Mouse (Mus musculus) right cerebral cortex, adult 18-20 months (tissue): Measurements from ENCODE around the gene Ascl2.
A peak's percentile ranks its signal among the peaks of the same experiment; 100 is the strongest.

Experiments
- DNase-seq: peaks from one replicate; pipeline ENCODE4 v3.0.0; 2022; ENCODE audit warnings: mixed read lengths

Ascl2 gene

DNA sequence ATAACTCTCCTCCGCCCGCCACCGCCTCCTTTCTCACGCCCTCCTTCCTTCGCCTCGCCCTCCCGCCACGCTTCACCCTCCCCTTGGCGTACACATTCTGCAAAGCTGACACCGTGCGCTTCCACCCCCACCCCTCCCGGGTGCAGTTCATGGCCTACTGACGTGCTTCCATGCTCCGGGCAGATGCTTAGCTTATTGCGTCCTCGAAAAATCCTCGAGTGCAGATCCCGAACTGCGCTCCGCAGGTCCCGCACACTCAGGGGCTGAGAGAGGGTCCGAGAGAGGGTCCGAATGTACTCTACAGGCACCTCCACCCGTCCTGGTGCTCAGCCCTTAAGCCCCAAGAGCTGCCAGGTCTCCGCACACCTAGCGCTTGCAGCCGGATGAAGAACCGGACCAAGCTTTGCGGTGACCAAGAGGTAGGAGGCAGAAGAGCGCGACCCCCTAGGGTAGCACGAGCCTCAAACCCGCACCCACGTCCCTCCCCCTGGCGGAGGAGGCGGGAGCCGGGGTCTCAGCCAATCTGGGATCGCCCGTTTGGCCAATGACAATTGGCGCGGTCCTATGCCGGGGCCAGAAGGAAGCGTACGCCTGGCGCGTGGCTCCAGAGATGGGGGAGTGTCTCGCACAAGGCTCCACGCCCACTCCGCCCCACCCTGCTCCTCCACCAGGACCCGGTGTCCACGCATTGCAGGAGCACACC, at the start of gene Ascl2:
TSS of gene Ascl2 (minus strand) at position 456 of the 703 bp plus-strand sequence.
- DNase-seq, result peak; percentile 2

DNA sequence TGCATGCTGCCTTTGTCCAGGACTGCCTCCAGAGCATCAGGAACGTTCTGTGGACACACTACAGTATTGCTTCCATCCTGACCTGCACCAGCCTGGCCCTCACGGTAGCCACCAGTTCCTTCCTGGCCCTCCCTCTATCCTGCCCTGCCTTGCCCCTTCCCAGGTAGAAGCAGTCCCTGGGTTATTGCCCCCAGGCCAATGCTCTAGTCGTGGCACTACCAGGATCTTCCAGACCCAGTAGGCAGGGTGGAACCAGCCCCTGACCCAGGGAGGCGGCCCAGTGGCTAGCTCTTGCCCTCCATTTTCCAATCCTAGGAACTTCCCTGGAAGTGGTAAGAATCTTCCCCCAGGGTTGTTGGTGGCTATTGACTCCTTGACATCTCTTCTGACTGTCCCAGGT, 48.1 kb upstream of the Ascl2 start:
- DNase-seq, result no peak

DNA sequence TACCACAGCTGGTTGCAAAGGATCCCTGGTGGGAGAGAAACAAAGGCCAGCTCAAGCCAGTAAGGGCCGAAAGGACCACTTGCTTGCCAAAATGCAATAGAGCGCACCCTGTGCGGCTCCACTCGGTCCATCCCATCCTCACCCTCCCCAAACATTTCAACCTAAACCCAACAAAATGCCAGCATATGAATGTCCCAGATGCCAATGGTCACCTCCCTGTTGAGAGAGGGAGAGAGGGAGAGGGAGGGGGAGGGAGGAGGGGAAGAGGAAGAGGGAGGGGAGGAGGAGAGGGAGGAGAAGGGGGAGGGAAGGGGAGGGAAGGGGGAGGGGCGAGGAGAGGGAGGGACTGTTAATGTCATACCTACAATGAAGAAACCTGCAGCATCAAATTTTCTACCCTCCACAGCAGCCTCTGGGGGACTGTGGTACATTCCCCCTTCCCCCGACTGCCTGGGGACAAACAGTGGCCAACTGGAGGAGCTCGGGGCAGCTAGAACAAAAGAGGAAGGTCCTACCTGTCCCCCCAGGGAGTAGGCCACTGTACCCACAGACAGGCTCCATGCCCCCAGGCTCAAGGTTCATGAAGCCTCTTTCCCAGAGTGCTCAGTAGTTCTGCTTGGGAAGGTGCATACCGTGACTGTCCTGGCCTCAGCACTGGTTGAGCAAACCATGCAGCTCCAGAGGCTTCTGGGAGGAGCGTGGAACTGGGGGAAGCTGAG, 47.5 kb upstream of the Ascl2 start:
- no peak for DNase-seq

DNA sequence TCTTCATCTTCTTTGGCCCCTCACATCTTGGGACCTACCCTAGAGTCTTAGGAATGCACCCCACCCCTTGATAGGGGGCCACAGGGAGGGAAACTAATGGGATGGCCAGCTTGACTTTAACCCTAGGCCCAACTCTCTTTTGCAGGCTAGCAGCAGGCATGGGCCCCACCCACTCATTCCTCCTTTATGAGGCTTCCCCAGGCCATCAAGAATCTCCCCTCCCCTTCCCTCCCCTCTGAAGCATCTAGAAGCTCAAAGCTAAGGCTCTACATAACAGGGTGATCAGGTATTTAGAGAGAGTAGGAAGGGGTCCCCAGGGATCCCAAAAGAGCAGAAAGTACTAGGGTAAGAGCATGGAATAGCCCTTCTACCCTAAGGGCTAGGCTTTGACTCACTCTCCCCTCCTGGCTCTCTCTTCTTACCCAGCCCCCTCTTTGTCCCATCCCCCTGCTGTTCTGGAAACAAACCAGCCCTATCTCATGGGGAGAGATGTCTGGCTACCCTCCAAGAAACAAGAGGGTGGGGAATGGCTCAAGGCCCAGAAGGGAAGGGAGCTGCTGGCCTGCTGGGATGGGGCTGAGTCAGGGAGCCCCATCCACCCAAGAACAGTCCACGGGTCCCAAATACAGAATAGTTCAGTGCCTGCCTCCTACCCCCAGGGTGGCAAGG, 46.8 kb upstream of the Ascl2 start:
- peak; percentile 64 for DNase-seq

DNA sequence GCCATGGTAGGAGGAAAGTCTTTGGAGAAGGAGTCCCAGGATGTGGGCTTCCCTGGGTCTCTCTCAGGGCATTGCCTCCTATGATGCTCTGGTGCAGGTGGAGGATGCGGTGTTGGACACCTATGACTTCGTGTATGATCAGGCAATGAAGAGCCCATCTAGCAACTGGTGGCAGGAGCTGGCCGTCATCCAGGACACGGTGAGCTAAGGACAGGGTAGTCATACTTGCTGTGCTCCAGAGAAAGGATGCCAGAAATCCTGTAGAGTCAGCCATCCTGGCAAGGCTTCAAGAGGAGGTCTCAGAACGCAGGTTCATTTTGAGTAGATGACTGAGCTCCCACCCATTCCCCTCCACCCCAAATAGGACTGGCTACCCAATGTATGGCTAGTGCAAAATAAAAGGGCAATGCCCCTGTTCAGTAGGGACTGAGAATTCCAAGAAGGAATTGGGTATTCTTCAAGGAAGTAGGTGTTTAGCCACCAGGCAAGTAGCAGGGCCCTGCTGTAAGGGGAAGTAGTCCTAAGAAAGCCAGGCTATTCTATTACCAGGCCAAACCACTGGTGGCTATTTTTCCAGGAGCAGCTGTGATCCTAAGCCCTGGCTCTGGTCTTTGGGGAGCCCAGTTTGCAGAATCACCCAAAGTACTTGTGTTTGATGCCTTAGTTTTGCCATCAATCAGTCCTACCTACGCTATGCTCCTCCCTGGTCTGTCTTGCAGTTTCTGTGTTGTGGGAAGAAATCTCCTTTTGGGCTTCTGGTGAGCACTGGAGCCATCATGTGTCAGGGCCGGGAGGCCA, 46.0 kb upstream of the Ascl2 start:
- DNase-seq, result no peak

DNA sequence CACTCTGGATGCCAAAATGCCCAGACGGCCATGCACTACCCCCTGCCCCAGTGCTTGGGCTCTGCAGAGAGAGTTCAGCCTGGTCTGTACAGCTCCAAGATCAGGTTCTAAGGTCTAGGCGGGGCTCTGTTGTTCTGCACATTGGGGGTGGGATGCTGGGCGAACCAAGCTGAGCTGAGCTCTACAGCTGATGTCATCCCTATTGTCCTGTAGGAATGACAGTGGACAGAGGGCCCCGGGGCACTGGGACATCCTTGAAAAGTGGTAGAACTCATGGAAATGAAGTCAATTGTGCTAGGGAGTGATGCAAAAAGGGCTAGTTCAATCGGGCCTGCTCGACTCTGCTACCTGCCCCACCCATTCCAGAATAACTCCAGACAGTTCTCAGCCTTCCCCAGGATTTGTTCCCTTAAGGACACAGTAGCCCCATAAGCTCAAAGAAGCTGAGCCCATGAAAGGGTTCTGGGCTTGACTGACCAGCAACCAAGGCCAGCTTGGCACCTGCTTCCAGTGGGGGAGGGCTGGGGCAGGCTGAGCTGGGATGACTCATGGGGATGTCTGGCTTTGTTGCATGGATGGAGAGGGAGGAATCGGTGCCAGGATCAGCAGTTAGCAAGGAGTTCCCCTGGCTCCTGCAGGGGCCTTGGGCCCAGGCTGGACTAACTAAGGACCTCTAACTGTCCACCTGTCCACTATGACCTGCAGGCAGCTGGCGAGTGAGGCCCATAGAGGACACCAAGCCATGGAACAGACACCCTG, 44.5 kb upstream of the Ascl2 start:
- peak; percentile 70 for DNase-seq

DNA sequence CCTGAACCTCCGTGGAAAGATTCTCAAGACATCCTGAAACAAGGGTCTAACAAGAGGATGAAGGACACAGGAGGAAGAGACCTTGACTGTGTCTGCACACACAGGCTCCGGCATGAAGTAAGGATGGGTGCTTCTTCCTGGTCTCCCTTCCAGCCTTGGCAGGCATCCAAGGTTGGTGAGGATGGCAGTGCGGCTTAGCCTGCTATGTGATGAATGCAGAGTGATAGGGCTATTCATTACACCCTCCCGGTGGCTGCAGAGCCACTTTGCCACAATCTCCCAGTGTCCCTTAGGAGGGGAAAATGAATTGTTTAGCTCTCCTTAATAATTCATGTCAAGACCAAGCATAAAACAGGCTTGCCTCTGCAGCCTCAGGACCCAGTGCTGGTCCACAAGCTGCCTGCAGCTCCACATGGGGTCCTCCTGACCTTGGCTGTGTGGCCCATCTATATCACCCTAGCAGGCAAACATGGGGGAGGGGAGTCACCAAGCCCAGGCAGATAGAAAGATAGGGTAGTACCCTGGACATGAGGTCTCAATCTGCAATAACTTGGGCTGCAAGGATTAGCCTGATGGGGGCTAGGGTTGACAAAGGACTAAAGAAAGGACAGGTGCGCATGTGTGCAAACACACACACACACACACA, 43.3 kb upstream of the Ascl2 start:
- DNase-seq, result no peak

DNA sequence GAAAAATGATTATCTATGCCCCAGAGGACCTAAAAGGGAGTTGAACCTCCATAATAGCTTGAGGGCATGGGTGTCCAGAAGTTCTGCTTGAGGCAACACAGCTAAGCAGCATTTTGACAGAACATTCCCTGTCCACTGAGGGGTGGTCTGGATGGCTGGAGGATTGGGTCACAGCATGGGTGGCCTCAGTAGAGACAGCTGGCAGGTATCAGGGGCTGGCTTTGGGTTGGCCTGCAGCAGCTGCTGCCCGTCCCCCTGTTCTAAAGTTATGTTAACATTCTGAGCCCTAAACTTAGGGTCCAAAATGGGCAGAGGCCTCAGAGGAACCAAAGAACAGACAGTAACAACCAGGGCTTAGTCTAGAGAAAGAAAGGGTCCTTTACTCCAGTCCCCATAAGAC, 42.2 kb upstream of the Ascl2 start:
- no peak for DNase-seq

DNA sequence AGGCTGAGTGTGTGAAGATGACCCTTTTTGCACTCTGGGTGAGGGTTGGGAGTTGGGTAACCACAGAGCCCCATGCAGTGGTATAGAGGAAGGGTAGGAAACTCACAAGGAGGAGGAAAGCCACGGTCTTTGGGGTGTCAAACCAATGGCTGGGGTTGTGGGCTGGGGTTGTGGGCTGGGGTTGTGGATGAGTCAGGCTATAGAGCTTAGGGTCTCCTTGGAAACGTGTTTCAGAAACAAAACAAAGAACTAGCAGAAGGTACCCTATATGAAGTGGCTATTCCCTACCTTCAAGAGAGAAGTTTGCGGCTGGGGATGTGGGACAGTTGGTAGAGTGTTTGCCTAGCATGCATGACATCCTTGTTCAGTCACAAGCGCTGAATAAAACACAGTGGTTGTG, 40.9 kb upstream of the Ascl2 start:
- no peak for DNase-seq

DNA sequence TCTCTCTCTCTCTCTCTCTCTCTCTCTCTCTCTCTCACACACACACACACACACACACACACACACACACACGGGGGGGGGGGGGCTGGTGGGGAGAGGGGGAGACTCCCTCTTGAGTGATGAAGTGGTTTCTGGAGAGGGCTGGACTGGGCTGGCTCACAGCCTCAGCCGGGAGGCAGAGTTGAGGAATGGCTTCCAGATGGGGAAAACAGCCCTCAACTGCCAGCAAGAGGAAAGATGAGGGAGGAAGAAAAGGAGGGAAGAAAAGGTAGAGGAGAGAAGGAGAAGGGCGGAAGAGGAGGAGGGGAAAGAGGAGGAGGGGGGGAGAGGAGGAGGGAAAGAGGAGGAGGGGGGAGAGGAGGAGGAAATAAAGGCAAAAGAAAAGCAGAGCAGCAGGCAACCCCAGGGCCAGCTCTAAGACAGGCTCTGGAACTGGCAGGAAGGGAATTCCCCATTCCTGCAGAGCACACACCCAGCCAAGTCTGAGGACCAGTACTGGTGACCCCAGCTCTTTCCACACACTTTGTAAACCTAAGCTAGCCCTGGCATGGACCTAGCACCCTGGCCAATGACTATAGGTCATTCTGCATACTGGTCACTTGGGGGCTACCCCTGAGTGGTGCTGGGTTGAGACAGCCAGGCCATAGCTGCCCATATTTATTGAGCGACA, 40.1 kb upstream of the Ascl2 start:
- no peak for DNase-seq

DNA sequence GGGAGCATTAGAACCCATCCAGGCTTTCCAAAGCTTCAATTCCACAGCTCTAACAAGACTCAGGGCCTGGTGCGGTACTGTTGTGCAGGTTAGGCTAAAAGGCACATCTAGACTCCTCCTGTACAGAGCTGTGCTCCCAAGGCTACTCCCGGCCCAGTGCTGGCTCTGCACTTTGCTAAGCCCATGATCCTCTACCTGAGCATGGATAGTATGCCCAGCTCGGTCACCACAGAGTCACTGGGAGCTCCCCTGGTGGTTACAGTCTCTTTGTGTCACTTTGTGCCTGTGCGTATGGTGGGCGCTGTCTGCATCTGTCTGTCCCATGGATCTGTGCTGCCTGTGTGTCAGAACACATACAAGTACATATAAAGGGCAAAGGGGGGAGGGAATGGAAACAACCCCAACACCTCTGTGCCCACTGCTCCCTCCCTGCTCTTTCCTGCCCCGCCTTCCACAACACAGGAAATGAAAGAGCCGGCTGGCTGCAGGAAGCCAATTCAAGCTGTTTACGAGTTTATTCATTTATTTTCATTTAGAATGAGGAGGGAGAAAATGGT, 39.4 kb upstream of the Ascl2 start:
- no peak for DNase-seq

DNA sequence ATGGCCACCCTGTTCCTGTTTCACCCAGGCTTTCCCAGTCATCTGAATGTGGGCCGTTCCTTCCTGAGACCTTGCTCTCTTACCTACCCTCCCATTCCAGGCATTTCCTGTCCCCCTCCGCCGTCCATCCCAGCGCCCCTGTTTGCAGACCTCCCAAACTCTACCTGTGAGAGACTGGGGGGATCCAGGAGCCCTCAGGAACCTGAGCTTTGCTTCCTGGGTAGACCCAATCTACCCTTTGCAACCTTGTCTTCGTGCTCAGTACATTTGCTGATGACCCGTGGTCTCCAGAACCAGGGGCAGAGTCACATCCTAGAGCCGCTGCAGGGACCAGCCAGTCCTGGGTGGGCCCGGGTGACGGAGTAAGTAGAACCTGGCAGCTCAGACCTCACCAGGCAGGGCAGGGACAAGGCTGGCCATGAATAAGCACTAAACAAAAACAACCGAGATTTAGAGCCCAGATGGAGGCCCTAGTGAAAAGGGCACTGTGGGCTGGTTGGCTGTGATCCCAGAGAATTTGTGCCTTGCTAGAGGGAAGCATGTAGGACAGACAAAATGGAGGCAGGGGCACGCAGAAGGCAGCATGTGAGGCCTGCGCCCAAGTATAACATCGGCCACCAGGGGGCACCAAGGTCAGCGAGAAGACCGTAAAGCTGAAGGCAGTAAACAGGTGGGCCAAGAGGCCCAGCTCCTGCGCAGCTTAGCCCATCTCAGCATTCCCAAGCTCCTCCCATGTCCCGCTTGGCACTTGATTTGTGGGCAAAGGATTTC, 38.7 kb upstream of the Ascl2 start:
- DNase-seq, result peak; percentile 88

DNA sequence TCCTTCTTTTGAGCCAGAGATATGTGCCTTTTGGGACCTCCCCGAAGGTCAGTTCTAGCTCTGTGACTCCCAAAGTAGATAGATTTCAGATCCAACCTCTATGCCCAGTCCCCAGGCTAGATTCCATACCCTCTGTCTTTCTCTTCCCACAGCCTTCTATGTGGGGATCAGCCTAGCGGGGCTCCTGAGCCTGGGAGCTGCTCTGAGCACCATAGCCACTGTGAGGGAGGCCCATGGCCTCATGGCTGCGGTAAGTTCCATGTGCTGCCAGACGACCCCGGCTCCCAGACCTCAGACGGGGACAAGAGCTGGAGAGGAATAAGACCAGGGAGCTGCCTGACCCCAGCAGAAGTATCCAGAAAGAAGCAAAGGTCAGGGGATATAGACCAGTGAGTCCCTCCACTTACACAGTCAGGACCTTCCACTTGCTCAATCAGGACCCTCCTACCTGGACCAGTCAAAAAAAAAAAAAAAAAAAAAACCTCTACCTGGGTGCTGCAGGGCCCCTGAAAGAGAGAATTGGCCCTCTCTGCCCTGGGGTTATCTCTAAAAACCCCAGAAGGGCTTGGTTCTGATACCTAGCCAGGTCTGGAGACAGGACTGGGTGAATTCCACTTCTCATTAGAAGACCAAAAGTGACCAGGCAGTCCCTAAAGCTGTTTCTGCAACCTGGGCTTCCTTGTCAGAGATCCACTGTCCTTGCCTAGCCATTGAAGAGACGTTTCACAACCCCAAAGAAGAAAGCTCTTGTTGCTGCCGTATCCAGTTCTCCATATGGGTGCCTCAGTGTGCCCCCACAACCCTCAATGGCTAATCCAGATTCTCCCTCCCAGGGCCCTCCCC, 37.9 kb upstream of the Ascl2 start:
- no peak for DNase-seq

DNA sequence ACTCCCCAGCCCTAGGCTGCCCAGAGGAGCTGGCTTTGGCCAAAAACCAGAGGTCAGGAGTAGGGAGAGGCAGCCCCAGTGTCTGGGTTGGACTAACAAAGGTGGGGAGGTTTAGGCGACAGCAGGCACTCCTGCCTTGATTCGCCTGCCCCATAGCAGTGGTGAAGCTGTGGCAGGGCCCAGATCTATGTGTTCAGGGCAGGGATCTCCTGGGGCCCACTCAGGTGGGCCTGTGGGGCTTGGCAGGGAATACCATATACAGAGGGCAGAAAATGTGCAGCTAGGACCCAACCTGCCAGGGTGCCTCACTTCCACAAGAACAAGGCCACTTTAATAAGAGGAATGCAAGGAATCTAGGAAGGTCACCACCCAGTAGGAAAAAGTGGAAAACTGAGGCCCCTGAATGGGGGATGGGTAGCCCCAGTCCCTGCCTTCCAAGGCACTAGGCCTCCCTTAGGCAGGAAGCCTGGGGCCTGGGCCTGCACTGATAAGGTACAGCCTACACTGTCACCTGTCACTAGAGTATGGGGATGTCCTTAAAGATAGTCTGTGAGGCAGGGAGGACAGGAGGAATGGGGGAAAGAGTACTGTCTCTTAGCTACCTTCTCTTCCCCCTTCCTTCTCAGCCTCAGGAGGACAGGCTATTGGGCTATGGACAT, 37.2 kb upstream of the Ascl2 start:
- no peak for DNase-seq

DNA sequence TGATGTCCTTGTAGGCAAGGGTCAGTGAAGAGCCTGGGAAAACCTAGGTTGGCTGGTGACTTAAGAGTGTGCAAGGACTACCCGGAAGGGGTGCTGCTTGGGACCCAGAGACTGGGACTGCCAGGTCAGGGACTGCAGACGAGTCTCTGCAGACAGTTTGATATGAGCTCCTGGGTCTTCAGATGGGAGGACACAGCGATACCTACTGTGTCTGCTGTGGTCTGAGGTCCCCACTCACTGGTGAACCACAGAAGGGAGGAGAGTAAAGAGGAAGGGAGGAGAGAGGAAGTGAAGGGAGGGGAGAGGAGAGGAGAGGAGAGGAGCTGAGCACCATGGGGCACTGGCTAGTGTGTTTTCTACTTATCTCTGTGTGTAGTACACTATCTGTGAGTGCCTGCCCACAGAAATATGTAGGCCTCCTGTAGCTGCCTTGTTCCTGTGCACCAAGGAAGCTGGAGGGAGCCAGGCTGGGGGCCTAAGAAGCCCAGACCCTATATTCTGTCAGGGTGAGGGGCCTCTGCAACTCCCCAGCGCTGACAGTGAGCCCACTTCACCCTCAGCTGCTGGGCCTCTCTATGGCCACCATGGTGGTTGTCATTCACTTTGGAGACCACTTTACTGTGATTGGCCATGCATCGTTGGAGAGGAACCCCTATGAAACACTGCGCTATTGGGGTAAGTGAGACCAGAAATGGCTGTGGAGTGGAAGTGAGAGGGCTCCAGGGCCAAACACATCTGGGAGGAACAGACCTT, 36.5 kb upstream of the Ascl2 start:
- no peak for DNase-seq

DNA sequence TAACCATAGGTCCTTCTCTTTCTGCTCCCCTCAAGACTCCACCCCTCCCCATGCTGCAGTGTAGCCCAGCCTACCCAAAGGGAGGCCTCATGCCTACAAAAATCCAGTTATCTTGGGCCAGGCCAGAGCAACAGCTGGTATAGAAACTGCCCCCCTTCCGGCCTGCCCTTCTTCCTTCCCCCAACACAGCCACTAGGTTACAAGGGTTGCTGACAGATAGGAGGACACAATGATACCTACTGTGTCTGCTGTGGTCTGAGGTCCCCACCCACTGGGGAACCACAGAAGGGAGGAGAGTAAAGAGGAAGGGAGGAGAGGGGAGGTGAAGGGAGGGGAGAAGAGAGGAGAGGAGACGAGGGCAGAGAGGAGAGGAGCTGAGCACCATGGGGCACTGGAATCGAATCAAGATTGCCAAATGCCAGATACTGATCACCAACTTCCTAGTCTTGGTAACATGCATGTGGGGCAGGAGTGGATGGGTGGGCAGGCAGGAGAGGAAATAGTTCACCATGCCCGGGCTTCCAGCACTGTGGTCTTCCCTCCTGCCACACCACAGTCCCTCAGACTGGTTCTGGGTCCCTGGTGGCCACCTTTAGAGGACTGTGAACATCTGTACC, 35.8 kb upstream of the Ascl2 start, which contains the start of gene Tspan32:
TSS of gene Tspan32 (plus strand) at position 320 of the 617 bp plus-strand sequence.
- DNase-seq, result no peak

DNA sequence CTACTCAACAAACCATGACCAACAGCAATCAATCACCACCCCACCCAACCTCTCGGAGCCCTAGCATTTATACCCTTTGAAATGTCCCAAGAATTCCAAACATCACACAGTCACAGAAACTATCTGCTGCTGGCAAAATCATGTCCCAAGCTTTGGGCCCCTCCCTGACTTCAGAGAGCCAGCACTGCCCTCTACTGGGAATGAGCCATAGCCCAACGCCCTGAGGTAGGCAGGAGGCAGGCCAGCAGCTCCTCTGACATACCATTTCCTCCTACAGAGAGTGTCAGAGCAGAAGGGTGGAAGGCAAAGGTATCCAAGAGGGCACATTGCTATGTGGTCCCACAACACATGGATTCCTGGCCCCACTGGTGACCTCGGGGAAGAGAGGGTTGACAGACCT, 33.6 kb upstream of the Ascl2 start:
- no peak for DNase-seq
